Mouse (Mus musculus): ENCODE data around the gene Tmem132d. TPM values are rescaled to one million over a fixed set of nuclear protein-coding genes. Genes with fewer than 3 reads are reported as not detected.

Tmem132d gene
- polyA plus RNA-seq, 1 experiment from 2014 or later = 0.32 TPM

DNA sequence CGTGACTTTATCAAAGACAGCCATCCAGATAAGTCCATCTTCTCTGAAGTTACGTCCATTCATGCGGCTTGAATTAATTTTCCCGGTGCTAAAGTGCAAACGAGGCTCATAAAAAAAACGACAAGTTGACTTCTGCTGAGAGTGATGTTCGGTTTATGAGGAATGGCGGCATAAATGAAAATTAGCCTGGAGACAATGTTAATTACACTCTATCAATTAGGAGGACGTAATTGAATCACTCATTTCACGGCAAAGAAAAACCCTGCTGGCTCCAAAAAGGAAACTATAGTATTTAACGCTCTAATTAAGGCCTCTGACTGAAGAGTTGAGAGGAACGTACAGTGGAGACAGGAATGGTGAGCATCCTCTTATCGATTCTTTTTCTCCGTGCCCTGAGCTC lies 503.2 kb downstream of the Tmem132d start:
- no peaks in the 10 kb centered on the region for H3K36me3 ChIP-seq
- ATAC-seq (ENCODE audit: insufficient number of reproducible peaks, low FRiP score) = no peak
- no peak overlapping the region for H3K4me2 ChIP-seq
- H3K9me3 ChIP-seq (replicated peaks) = peaks cover 4% of the 10 kb centered on the region; the same call in 1 of the 2 replicates
- H3K27me3 ChIP-seq (replicated peaks) = no peaks in the 10 kb centered on the region
- no peak overlapping the region for H3K27ac ChIP-seq (ENCODE audit: poor library complexity, severe bottlenecking)
- WGBS = 79% methylated on average over 14 of the region's 14 CpGs
- H3K4me1 ChIP-seq (replicated peaks) = no peaks in the 10 kb centered on the region
- H3K4me3 ChIP-seq = no peak overlapping the region
- H3K9ac ChIP-seq = no peak overlapping the region

DNA sequence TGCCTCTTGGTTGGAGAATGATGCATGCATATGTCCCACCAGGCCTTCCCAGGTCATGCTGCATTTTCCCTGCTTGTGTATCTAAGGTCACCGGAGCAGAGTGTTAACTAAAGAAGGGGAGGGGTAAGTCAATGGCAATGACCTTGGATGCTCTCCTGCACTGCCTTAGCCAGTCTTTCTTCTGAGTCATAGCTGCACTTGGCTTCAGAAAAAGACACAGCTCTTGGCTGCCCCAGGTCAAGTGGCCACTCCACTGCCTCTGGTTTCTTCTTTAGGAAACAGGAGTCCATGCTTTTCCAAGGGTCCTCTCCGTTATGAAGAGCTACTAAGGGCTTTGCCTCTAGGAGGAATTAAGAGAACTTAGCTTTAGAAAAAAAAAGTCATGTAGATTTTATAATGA lies 506.2 kb downstream of the Tmem132d start:
- 53% methylated on average over 2 of the region's 2 CpGs for WGBS
- Histone ChIP-seq H3K4me2 (no peak overlapping the region), H3K9ac (no peak overlapping the region), H3K36me3 (no peaks in the 10 kb centered on the region), H3K4me3 (no peak overlapping the region), H3K9me3 (replicated peaks) (peaks cover 3% of the 10 kb centered on the region; the same call in 1 of the 2 replicates), H3K4me1 (replicated peaks) (no peaks in the 10 kb centered on the region), H3K27me3 (replicated peaks) (no peaks in the 10 kb centered on the region), H3K27ac (ENCODE audit: poor library complexity, severe bottlenecking) (no peak overlapping the region)
- no peak for ATAC-seq (ENCODE audit: insufficient number of reproducible peaks, low FRiP score)

DNA sequence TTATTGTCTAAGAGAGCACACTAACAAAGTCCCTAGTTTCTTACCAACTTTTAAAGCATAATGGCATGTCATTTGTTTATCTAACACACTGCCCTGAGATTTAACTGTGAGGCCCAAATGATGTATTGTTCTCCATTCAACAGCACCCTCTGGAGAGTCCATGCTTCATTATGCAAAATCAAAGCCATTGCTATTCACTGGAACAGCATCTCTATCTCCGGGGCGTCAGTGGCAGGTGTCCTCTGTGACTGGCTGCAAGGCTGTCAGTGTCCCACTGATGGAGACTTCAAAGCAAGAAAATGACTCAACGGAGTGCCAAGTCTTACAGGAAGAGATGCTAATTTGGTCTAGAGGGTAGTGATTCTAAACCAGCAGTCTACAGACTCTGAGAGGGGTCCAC lies 508.8 kb downstream of the Tmem132d start:
- 64% methylated on average over 3 of the region's 3 CpGs for WGBS
- Histone ChIP-seq H3K9me3 (replicated peaks) (no peaks in the 10 kb centered on the region), H3K27me3 (replicated peaks) (no peaks in the 10 kb centered on the region), H3K27ac (ENCODE audit: poor library complexity, severe bottlenecking) (no peak overlapping the region), H3K4me2 (no peak overlapping the region), H3K9ac (no peak overlapping the region), H3K4me3 (no peak overlapping the region), H3K4me1 (replicated peaks) (no peaks in the 10 kb centered on the region), H3K36me3 (no peaks in the 10 kb centered on the region)
- ATAC-seq (ENCODE audit: insufficient number of reproducible peaks, low FRiP score) = no peak

DNA sequence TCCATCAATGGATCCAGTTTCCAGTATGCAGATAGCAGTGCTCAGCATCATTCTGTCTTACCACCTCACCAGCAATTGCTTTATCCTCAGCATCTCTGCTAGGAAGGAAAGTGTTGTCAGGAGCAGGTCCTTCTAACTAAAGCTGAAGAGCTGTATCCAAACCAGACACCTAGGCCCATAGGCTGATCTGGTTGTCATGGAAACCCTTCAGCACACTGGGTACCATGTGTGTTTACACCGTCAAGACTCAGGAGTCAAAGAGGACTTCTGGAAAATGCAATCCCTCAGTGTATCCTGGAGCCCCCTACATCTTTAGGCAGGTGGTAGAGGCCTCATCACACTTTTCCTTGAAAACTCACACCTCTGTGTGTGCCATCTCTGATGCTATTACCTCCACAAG lies 513.7 kb downstream of the Tmem132d start:
- 78% methylated on average over 1 of the region's 1 CpGs for WGBS
- ATAC-seq (ENCODE audit: insufficient number of reproducible peaks, low FRiP score) = no peak
- Histone ChIP-seq H3K9ac (no peak overlapping the region), H3K4me2 (no peak overlapping the region), H3K9me3 (replicated peaks) (peaks cover 4% of the 10 kb centered on the region; the same call in 1 of the 2 replicates), H3K27ac (ENCODE audit: poor library complexity, severe bottlenecking) (no peak overlapping the region), H3K4me1 (replicated peaks) (no peaks in the 10 kb centered on the region), H3K36me3 (no peaks in the 10 kb centered on the region), H3K4me3 (no peak overlapping the region), H3K27me3 (replicated peaks) (no peaks in the 10 kb centered on the region)

DNA sequence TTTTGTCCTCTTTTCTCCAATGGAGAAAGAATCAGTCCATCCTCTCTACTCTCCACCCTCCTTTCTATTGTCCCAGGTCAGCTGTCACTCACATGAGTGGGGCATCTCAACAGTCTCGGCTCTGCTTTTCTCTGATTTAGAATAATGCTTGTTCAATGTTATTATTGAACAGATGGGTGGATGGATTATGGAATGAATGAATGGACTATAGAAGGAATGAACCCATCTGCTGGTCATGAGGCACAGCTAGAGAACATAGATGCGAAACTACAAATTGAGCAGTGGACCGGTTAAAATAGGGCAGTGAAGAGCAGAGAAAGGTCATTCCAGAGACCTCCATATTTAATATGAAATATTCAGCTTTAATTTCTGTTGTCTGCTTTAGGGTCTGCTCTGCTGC lies 514.5 kb downstream of the Tmem132d start:
- H3K9me3 ChIP-seq (replicated peaks) = peaks cover 4% of the 10 kb centered on the region; the same call in 1 of the 2 replicates
- no peaks in the 10 kb centered on the region for H3K27me3 ChIP-seq (replicated peaks)
- no peak overlapping the region for H3K27ac ChIP-seq (ENCODE audit: poor library complexity, severe bottlenecking)
- no peak overlapping the region for H3K9ac ChIP-seq
- 86% methylated on average over 3 of the region's 3 CpGs for WGBS
- no peaks in the 10 kb centered on the region for H3K4me1 ChIP-seq (replicated peaks)
- no peak overlapping the region for H3K4me3 ChIP-seq
- ATAC-seq (ENCODE audit: insufficient number of reproducible peaks, low FRiP score) = no peak
- no peaks in the 10 kb centered on the region for H3K36me3 ChIP-seq
- no peak overlapping the region for H3K4me2 ChIP-seq

DNA sequence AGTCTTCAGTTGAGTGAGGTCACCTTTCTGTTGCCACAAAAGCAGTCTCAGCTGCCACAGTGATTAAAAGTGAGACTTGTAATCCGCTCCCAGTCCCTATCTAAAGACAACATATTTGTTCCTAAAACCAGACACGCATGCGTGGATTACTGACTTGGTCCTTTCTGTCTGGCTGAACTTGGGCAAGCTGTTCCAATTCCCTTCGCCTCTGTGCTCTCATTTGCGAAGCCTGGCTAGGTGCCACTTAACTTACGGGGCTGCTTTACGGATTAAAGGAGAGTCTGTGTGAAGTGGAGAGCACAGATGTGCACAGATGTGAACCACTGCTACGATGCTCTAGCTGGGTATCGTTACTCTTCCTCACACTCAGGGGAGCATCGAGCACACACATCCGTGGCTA lies 518.7 kb downstream of the Tmem132d start:
- no peaks in the 10 kb centered on the region for H3K4me1 ChIP-seq (replicated peaks)
- no peak overlapping the region for H3K9ac ChIP-seq
- 76% methylated on average over 11 of the region's 11 CpGs for WGBS
- H3K9me3 ChIP-seq (replicated peaks) = peaks cover 4% of the 10 kb centered on the region; the same call in 1 of the 2 replicates
- no peak overlapping the region for H3K4me2 ChIP-seq
- H3K27ac ChIP-seq (ENCODE audit: poor library complexity, severe bottlenecking) = no peak overlapping the region
- no peaks in the 10 kb centered on the region for H3K36me3 ChIP-seq
- H3K27me3 ChIP-seq (replicated peaks) = no peaks in the 10 kb centered on the region
- ATAC-seq (ENCODE audit: insufficient number of reproducible peaks, low FRiP score) = no peak
- no peak overlapping the region for H3K4me3 ChIP-seq

DNA sequence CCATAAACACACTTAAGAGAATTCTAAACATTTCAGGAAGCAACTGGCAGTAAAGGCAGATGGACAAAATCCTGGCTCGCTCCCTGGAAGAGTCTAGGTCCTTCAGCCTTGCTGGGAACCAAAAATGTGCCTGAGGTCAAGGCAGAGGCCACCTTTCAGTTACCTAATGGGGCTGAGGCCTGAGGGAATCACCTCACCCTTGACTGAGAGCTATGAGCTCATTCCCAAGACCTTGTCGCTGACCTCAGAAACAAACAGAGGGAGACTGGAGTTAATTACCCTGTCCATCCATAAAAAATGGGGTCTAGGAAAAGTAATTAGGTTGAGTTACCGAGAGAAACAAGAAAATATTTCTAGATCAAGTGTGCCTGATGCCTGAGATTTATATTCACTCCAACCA lies 521.3 kb downstream of the Tmem132d start:
- no peak for ATAC-seq (ENCODE audit: insufficient number of reproducible peaks, low FRiP score)
- Histone ChIP-seq H3K36me3 (no peaks in the 10 kb centered on the region), H3K27ac (ENCODE audit: poor library complexity, severe bottlenecking) (no peak overlapping the region), H3K27me3 (replicated peaks) (no peaks in the 10 kb centered on the region), H3K9ac (no peak overlapping the region), H3K4me2 (no peak overlapping the region), H3K4me1 (replicated peaks) (no peaks in the 10 kb centered on the region), H3K9me3 (replicated peaks) (peaks cover under 1% of the 10 kb centered on the region; the same call in 1 of the 2 replicates), H3K4me3 (no peak overlapping the region)
- 72% methylated on average over 3 of the region's 3 CpGs for WGBS

DNA sequence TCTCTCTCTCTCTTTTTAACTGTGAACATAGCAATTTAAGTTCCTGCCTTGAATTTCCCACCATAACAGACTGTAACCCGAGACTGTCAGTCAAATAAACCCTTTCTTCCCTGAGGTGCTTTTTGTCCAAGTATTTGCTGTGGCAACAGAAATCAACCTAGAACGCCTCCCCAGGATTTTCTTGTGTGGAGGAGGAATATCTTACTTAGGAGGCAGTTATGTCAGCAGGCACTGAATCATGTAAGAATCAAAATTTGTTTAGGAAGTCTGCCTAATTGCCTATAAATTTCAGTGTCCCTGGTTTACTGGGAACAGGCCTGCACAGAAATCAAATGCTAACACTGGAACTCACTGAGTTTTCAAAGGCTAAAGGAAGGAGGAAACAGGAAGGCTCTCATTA lies 522.5 kb downstream of the Tmem132d start:
- no peak for ATAC-seq (ENCODE audit: insufficient number of reproducible peaks, low FRiP score)
- H3K9me3 ChIP-seq (replicated peaks) = no peaks in the 10 kb centered on the region; the same call in 1 of the 2 replicates
- no peak overlapping the region for H3K27ac ChIP-seq (ENCODE audit: poor library complexity, severe bottlenecking)
- no peaks in the 10 kb centered on the region for H3K4me1 ChIP-seq (replicated peaks)
- H3K4me2 ChIP-seq = no peak overlapping the region
- H3K9ac ChIP-seq = no peak overlapping the region
- no peaks in the 10 kb centered on the region for H3K27me3 ChIP-seq (replicated peaks)
- WGBS = 49% methylated on average over 2 of the region's 2 CpGs
- no peak overlapping the region for H3K4me3 ChIP-seq
- H3K36me3 ChIP-seq = no peaks in the 10 kb centered on the region

DNA sequence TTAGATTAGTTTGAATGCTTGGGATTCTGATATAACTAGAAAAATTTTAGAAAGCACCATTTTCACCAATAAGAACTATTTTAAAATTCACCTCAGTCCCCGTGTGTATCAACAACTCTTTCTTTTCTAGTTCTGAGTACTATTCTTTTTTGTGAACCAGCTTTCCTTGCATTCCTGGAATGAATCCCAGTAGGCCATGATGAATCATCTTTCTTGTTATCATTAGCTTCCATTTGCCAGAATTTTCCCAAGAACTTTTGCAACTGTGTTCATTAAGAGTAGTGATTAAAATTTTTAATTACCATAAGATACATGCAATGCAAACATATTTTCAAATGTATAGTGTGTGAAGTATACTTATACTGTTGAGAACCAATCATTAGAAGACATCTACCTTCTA lies 537.7 kb downstream of the Tmem132d start:
- no peaks in the 10 kb centered on the region for H3K27me3 ChIP-seq (replicated peaks)
- no peak overlapping the region for H3K9ac ChIP-seq
- no peak overlapping the region for H3K27ac ChIP-seq (ENCODE audit: poor library complexity, severe bottlenecking)
- H3K36me3 ChIP-seq = no peaks in the 10 kb centered on the region
- no peaks in the 10 kb centered on the region for H3K4me1 ChIP-seq (replicated peaks)
- H3K9me3 ChIP-seq (replicated peaks) = peaks cover 8% of the 10 kb centered on the region; the same call in 1 of the 2 replicates
- H3K4me3 ChIP-seq = no peak overlapping the region
- WGBS = 75% methylated on average over 1 of the region's 1 CpGs
- no peak for ATAC-seq (ENCODE audit: insufficient number of reproducible peaks, low FRiP score)
- H3K4me2 ChIP-seq = no peak overlapping the region

DNA sequence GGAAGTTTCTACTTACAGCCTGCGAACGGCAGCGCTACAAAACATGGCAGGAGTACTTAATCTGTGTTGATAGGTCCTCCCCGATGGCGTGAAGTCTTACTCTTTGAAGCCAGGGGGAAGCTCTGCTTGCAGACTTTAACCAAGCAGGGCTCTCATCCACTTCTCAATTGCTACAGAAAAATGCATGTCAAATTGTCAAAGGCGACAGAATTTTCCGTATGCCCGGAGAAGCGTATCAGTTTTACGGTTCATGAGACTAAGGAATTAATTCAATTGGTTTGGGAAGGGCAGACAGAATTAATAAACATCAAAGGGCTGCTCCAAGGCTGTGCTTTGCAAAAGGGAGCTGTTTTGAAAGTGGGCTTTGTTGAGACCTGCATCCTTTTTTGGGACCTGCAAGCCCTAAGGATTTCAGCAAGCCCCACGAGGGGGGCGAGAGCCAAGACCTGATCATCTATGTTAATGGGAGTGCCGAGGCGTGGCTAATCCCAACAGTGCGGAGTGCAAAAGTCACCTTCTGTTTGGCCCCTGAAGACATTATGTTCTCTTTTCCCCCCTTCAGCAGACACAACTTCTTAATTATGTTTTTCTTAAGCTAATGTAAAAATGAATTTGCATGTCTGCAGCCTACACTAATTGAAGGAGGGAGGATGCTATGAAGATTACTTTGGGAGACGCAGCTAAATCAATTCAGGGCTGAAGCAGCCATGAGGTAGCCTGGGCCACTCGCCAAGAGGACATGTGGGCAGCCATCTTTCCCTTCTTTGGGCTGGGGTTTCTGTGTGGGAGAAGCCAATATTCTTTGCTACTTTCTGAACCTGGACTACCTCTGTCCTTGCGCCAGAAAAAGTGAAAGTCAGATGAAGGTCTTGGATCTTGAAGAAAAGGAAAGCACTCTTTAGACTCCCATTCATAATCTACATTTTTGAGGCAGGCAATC lies 547.0 kb downstream of the Tmem132d start:
- Histone ChIP-seq H3K4me3 (no peak overlapping the region), H3K4me1 (replicated peaks) (no peaks in the 10 kb centered on the region), H3K9ac (no peak overlapping the region), H3K36me3 (no peaks in the 10 kb centered on the region), H3K9me3 (replicated peaks) (peaks cover 30% of the 10 kb centered on the region), H3K27ac (ENCODE audit: poor library complexity, severe bottlenecking) (no peak overlapping the region), H3K27me3 (replicated peaks) (no peaks in the 10 kb centered on the region), H3K4me2 (no peak overlapping the region)
- 85% methylated on average over 18 of the region's 18 CpGs for WGBS
- ATAC-seq (ENCODE audit: insufficient number of reproducible peaks, low FRiP score) = no peak

DNA sequence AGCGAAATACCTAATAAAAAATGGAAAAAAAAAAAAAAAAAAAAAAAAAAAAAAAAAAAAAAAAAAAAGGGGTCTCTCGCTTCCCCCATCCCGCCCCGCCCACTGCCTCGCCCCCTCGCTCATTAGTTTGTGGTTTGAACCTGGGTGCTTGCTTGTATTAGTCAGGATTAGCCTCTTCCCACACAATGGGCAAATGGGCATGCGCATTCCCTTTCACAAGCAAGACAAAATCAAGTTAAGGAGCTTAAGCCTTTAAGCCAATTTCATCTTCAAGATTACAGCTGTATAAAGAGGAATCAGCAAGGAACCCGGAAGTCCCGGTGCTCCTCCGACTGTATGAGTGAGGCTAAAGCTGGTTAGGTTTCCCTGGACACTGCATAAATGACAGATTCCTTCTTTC lies 549.9 kb downstream of the Tmem132d start:
- H3K4me3 ChIP-seq = no peak overlapping the region
- H3K27ac ChIP-seq (ENCODE audit: poor library complexity, severe bottlenecking) = no peak overlapping the region
- H3K4me2 ChIP-seq = no peak overlapping the region
- H3K9ac ChIP-seq = no peak overlapping the region
- peaks cover 25% of the 10 kb centered on the region for H3K9me3 ChIP-seq (replicated peaks)
- no peak for ATAC-seq (ENCODE audit: insufficient number of reproducible peaks, low FRiP score)
- WGBS = 54% methylated on average over 9 of the region's 10 CpGs
- no peaks in the 10 kb centered on the region for H3K27me3 ChIP-seq (replicated peaks)
- H3K4me1 ChIP-seq (replicated peaks) = no peaks in the 10 kb centered on the region
- H3K36me3 ChIP-seq = no peaks in the 10 kb centered on the region

Measured in heart, embryonic 12.5 days (tissue).